Mouse (Mus musculus) C2C12 (cell line): ENCODE measurements around the gene Shank3.

Source experiments
- CEBPB ChIP-seq: IDR thresholded peaks from one replicate; pipeline ENCODE4 v1.6.1; 2011; ENCODE audit warnings: low read depth, mild to moderate bottlenecking, control low read depth, moderate library complexity
- CTCF ChIP-seq: IDR thresholded peaks from one replicate; pipeline ENCODE4 v1.5.1; 2011; ENCODE audit not compliant: control insufficient read depth, insufficient read depth, insufficient read length
- MAX ChIP-seq: IDR thresholded peaks from one replicate; pipeline ENCODE4 v1.6.1; 2011; ENCODE audit warnings: mild to moderate bottlenecking, control low read depth
- MYOG ChIP-seq: IDR thresholded peaks from one replicate; pipeline ENCODE4 v1.6.1; 2011; ENCODE audit not compliant: control insufficient read depth, insufficient read length; ENCODE audit errors: extremely low read depth

DNA sequence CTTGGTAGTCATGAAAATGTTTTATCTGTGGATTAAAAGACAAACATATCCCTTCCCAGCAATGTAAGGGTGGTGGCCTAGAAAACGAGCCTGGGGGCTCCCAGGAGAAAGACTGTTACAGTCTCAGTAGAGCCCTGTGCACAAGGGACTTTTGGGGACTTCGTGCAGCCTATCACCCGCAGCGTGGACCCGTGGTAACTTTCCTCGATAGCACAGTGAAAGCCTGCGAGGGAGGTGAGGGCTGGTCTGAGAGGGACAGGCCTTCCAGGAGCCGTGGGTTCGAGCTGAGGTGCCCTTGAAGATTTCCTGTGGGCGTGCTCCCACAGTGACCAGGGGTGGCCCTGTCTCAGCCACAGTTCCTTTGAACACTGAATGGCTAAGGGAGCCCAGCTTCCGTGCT lies 86.2 kb downstream of the Shank3 start:
- TF ChIP-seq CTCF (no peak), MAX (no peak), MYOG (no peak), CEBPB (no peak)
